Mouse (Mus musculus) liver, adult 2 months (tissue): ENCODE measurements around the gene Sgsm1. TPM values are rescaled to one million over a fixed set of nuclear protein-coding genes. Genes with fewer than 3 reads are reported as not detected.

Experiments
- DNase-seq: peaks from one replicate; pipeline ENCODE4 v3.0.0-alpha.2; 2011; ENCODE audit warnings: low read depth, low spot score; ENCODE audit errors: extremely low read depth
- H3K27ac ChIP-seq: fragments of 200-500 bp; replicated peaks from 2 replicates; pipeline ENCODE4 v1.5.1; 2012; ENCODE audit warnings: low read depth, mild to moderate bottlenecking, control low read depth, inconsistent platforms, low read length; ENCODE audit not compliant: insufficient read depth
- H3K27me3 ChIP-seq: fragments of 200-500 bp; 2 replicates; pipeline ENCODE4 v1.6.1; 2012; ENCODE audit warnings: mild to moderate bottlenecking, moderate library complexity, low read length, inconsistent platforms; ENCODE audit not compliant: control insufficient read depth, insufficient read depth
- H3K36me3 ChIP-seq: fragments of 200-500 bp; 2 replicates; pipeline ENCODE4 v1.6.1; 2012; ENCODE audit warnings: low read length, inconsistent platforms; ENCODE audit not compliant: control insufficient read depth, insufficient read depth
- H3K4me1 ChIP-seq: fragments of 200-500 bp; 2 replicates; pipeline ENCODE4 v1.6.1; 2011; ENCODE audit warnings: low read length; ENCODE audit not compliant: control insufficient read depth, insufficient read depth
- H3K4me3 ChIP-seq: fragments of 200-500 bp; 2 replicates; pipeline ENCODE4 v1.5.1; 2011; ENCODE audit warnings: low read depth, mild to moderate bottlenecking, control low read depth, low read length, moderate library complexity; ENCODE audit not compliant: insufficient read depth
- H3K79me2 ChIP-seq: fragments of 200-500 bp; 2 replicates; pipeline ENCODE4 v1.6.1; 2012; ENCODE audit warnings: inconsistent platforms, mild to moderate bottlenecking, low read length, moderate library complexity; ENCODE audit not compliant: control insufficient read depth, insufficient read depth
- H3K9ac ChIP-seq: fragments of 200-500 bp; 2 replicates; pipeline ENCODE4 v1.6.1; 2012; ENCODE audit warnings: low read depth, mild to moderate bottlenecking, control low read depth, inconsistent platforms, low read length
- CTCF ChIP-seq: fragments of 200-500 bp; IDR thresholded peaks from 2 replicates; pipeline ENCODE4 v1.5.1; 2011; ENCODE audit warnings: low read depth, low read length, control low read depth
- POLR2A ChIP-seq: fragments of 200-500 bp; IDR thresholded peaks from 2 replicates; pipeline ENCODE4 v1.6.1; 2011; ENCODE audit warnings: low read length, control low read depth; ENCODE audit not compliant: insufficient read depth; ENCODE audit errors: extremely low read depth
- WGBS: fragments of 180-500 bp; shearing (Covaris S2); methylation state at CpG from one replicate; pipeline ENCODE4 v1.1.7; 2018; 5-methylcytosine and 5-hydroxymethylcytosine counted together
- polyA plus RNA-seq: library from polyadenylated mRNA; depleted of rRNA; stranded (reverse); fragments of >200 nt; gene quantifications from 2 replicates; pipeline ENCODE4 v1.2.3, GENCODE M21; 2012
- total RNA-seq: library from RNA; depleted of rRNA; stranded (reverse); fragments of >200 nt; gene quantifications from 2 replicates; pipeline ENCODE4 v1.2.3, GENCODE M21; 2014

Sgsm1 gene
- total and polyA plus RNA-seq, 2 experiments = 1.5 to 5.1 TPM

- TF ChIP-seq CTCF = no peak
- TF ChIP-seq POLR2A = no peak
- Histone ChIP-seq H3K27ac (no peak overlapping the region), H3K4me3 (no peak overlapping the region), H3K36me3 (no peaks in the 10 kb centered on the region), H3K4me1 (no peaks in the 10 kb centered on the region), H3K9ac (no peak overlapping the region), H3K79me2 (no peaks in the 10 kb centered on the region), H3K27me3 (peaks cover 19% of the 10 kb centered on the region; the same call in 1 of the 2 replicates)
- 62% methylated on average over 22 of the region's 22 CpGs for WGBS
- DNase-seq = no peak
Measured at GRCm38 (mm10) chr5:113309491-113310376, 852 bp downstream of the Sgsm1 start.

- WGBS = 13% methylated on average over 25 of the region's 25 CpGs
- 0 out of 2 replicates have a peak, but pooled peaks cover 7% of the 10 kb centered on the region for H3K27me3 ChIP-seq
- H3K4me1 ChIP-seq = no peaks in the 10 kb centered on the region
- H3K79me2 ChIP-seq = no peaks in the 10 kb centered on the region
- TF ChIP-seq POLR2A (no peak), CTCF (no peak)
- no peak overlapping the region for H3K27ac ChIP-seq
- no peak overlapping the region for H3K9ac ChIP-seq
- no peaks in the 10 kb centered on the region for H3K36me3 ChIP-seq
- DNase-seq = no peak
- no peak overlapping the region for H3K4me3 ChIP-seq
Measured at GRCm38 (mm10) chr5:113306750-113307477, 3.7 kb downstream of the Sgsm1 start.

GRCm38 (mm10) chr5:113304527-113304926 is 6.1 kb downstream of the Sgsm1 start:
- 97% methylated on average over 5 of the region's 5 CpGs for WGBS
- H3K27ac ChIP-seq = no peak overlapping the region
- H3K36me3 ChIP-seq = no peaks in the 10 kb centered on the region
- H3K79me2 ChIP-seq = no peaks in the 10 kb centered on the region
- TF ChIP-seq POLR2A (no peak), CTCF (no peak)
- no peak for DNase-seq
- H3K27me3 ChIP-seq = no peaks in the 10 kb centered on the region
- no peak overlapping the region for H3K4me3 ChIP-seq
- no peaks in the 10 kb centered on the region for H3K4me1 ChIP-seq
- H3K9ac ChIP-seq = no peak overlapping the region

- H3K9ac ChIP-seq = no peak overlapping the region
- H3K4me3 ChIP-seq = no peak overlapping the region
- H3K4me1 ChIP-seq = no peaks in the 10 kb centered on the region
- 37% methylated on average over 13 of the region's 13 CpGs for WGBS
- no peaks in the 10 kb centered on the region for H3K27me3 ChIP-seq
- H3K79me2 ChIP-seq = no peaks in the 10 kb centered on the region
- TF ChIP-seq CTCF (no peak), POLR2A (no peak)
- no peaks in the 10 kb centered on the region for H3K36me3 ChIP-seq
- no peak overlapping the region for H3K27ac ChIP-seq
- no peak for DNase-seq
Measured at GRCm38 (mm10) chr5:113301841-113302240, 8.7 kb downstream of the Sgsm1 start.

GRCm38 (mm10) chr5:113300148-113300889 is 10.3 kb downstream of the Sgsm1 start:
- H3K36me3 ChIP-seq = no peaks in the 10 kb centered on the region
- no peak overlapping the region for H3K9ac ChIP-seq
- no peaks in the 10 kb centered on the region for H3K79me2 ChIP-seq
- no peaks in the 10 kb centered on the region for H3K4me1 ChIP-seq
- H3K27me3 ChIP-seq = no peaks in the 10 kb centered on the region
- no peak for DNase-seq
- no peak overlapping the region for H3K27ac ChIP-seq
- WGBS = 39% methylated on average over 22 of the region's 22 CpGs
- no peak for TF ChIP-seq CTCF
- TF ChIP-seq POLR2A = no peak
- no peak overlapping the region for H3K4me3 ChIP-seq
